Mouse (Mus musculus) mammary gland, adult 2 months (tissue): Measurements from ENCODE around the gene Reg4. TPM values are rescaled to one million over a fixed set of nuclear protein-coding genes. Genes with fewer than 3 reads are reported as not detected.

ENCODE experiments used
- polyA plus RNA-seq: library from polyadenylated mRNA; depleted of rRNA; stranded (reverse); fragments of >200 nt; gene quantifications from 2 replicates; pipeline ENCODE4 v1.2.3, GENCODE M21; 2012; ENCODE audit warnings: low replicate concordance; rRNA removed

The Reg4 gene
- not detected in 2 replicates for polyA plus RNA-seq

GRCm38 (mm10) chr3:98221856-98222255 lies at the start of gene Reg4:
Gene Reg4, plus strand, starts transcription at chr3:98222156.

GRCm38 (mm10) chr3:98280204-98280932 lies 58.4 kb downstream of the Reg4 start, which contains the start of gene Hmgcs2:
Gene Hmgcs2, plus strand, starts transcription at chr3:98280435.

Other genes with a start within 250 kb of the Reg4 start
- 39.9 and 54.6 TPM in 2 replicates for gene Notch2, start 208.6 kb upstream of the Reg4 start, polyA plus RNA-seq
- gene Adam30, start 61.5 kb upstream of the Reg4 start, polyA plus RNA-seq, result 0.03 TPM in 1 of 2 replicates, not detected in the other
- gene Hmgcs2, start 58.3 kb downstream of the Reg4 start, polyA plus RNA-seq, result 18.0 and 19.2 TPM in 2 replicates
- 123 and 142 TPM in 2 replicates for gene Phgdh, start 117.8 kb downstream of the Reg4 start, polyA plus RNA-seq
- 2.9 and 5.3 TPM in 2 replicates for gene Zfp697, start 160.3 kb downstream of the Reg4 start, polyA plus RNA-seq
- gene Gm4450, start 235.0 kb downstream of the Reg4 start, polyA plus RNA-seq, result not detected in 2 replicates